Mouse (Mus musculus) embryonic facial prominence, embryonic 12.5 days (tissue): Measurements from ENCODE around the gene Dock9. TPM values are rescaled to one million over a fixed set of nuclear protein-coding genes. Genes with fewer than 3 reads are reported as not detected.
"Not testable (repeated sequence)": the region's sequence is repeated elsewhere in the genome, so short reads cannot be mapped to it uniquely, and the experiment has no call there.

Experiments used
- ATAC-seq: fragments of 200-750 bp; cut with Nextera tagmentation; 2 replicates; pipeline ENCODE4 v1.8.0; 2017; ENCODE audit not compliant: insufficient number of reproducible peaks, insufficient read depth, low FRiP score, low TSS enrichment
- H3K27ac ChIP-seq: fragments of 300-500 bp; sonication (generic); 2 replicates; pipeline ENCODE4 v1.5.1; 2016; ENCODE audit warnings: mild to moderate bottlenecking
- H3K27me3 ChIP-seq: fragments of 300-500 bp; sonication (generic); 2 replicates; pipeline ENCODE4 v1.6.1; 2016; ENCODE audit warnings: mild to moderate bottlenecking, moderate library complexity
- H3K36me3 ChIP-seq: fragments of 300-500 bp; sonication (generic); 2 replicates; pipeline ENCODE4 v1.6.1; 2016; ENCODE audit warnings: mild to moderate bottlenecking
- H3K4me1 ChIP-seq: fragments of 300-500 bp; sonication (generic); 2 replicates; pipeline ENCODE4 v1.6.1; 2016
- H3K4me2 ChIP-seq: fragments of 300-500 bp; sonication (generic); replicated peaks from 2 replicates; pipeline ENCODE4 v1.6.1; 2016; ENCODE audit warnings: mild to moderate bottlenecking, moderate library complexity
- H3K4me3 ChIP-seq: fragments of 300-500 bp; sonication (generic); 2 replicates; pipeline ENCODE4 v1.5.1; 2016; ENCODE audit warnings: mild to moderate bottlenecking
- H3K9ac ChIP-seq: fragments of 300-500 bp; sonication (generic); 2 replicates; pipeline ENCODE4 v1.6.1; 2016; ENCODE audit warnings: mild to moderate bottlenecking, moderate library complexity
- H3K9me3 ChIP-seq: fragments of 300-500 bp; sonication (generic); 2 replicates; pipeline ENCODE4 v1.6.1; 2016; ENCODE audit warnings: mild to moderate bottlenecking, moderate library complexity
- whole genome bisulfite sequencing: fragments of 180-500 bp; shearing (Covaris S2); methylation state at CpG from one replicate; pipeline ENCODE4 v1.1.7; 2016; 5-methylcytosine and 5-hydroxymethylcytosine counted together
- polyA plus RNA-seq: library from polyadenylated mRNA; unstranded; fragments of >200 nt; fragmentation: Nextera tagmentation; extraction: Ambion mirVana; gene quantifications from 2 replicates; pipeline ENCODE4 v1.2.1, GENCODE M21; 2016

The Dock9 gene
- polyA plus RNA-seq, 1 experiment from 2014 or later, result 5.8 TPM

- no peak overlapping the region for H3K4me3 ChIP-seq
- ATAC-seq, result no peak
- H3K4me2 ChIP-seq, result no peak overlapping the region
- H3K27ac ChIP-seq, result no peak overlapping the region
- peaks cover 1% of the 10 kb centered on the region; the same call in 1 of the 2 replicates for H3K4me1 ChIP-seq
- no peaks in the 10 kb centered on the region for H3K9me3 ChIP-seq
- H3K27me3 ChIP-seq, result no peaks in the 10 kb centered on the region
- WGBS, result 19% methylated on average over 8 of the region's 8 CpGs
- no peaks in the 10 kb centered on the region for H3K36me3 ChIP-seq
- H3K9ac ChIP-seq, result no peak overlapping the region
These were observed 65.4 kb downstream of the Dock9 start for GRCm38 (mm10) chr14:121732196-121732595.

- Histone ChIP-seq H3K9me3 (no peaks in the 10 kb centered on the region), H3K4me3 (no peak overlapping the region), H3K27me3 (no peaks in the 10 kb centered on the region), H3K9ac (no peak overlapping the region), H3K27ac (no peak overlapping the region), H3K4me1 (no peaks in the 10 kb centered on the region), H3K36me3 (no peaks in the 10 kb centered on the region), H3K4me2 (no peak overlapping the region)
- WGBS, result 10% methylated on average over 5 of the region's 6 CpGs
- ATAC-seq, result peak; percentile 65
These were observed 65.9 kb downstream of the Dock9 start for GRCm38 (mm10) chr14:121731688-121732168.

GRCm38 (mm10) chr14:121730966-121731365 lies 66.7 kb downstream of the Dock9 start:
- ATAC-seq, result no peak
- no peaks in the 10 kb centered on the region for H3K9me3 ChIP-seq
- no peak overlapping the region for H3K4me3 ChIP-seq
- H3K27ac ChIP-seq, result no peak overlapping the region
- no peaks in the 10 kb centered on the region for H3K27me3 ChIP-seq
- no peak overlapping the region for H3K4me2 ChIP-seq
- H3K4me1 ChIP-seq, result no peaks in the 10 kb centered on the region
- WGBS, result 77% methylated on average over 3 of the region's 3 CpGs
- H3K9ac ChIP-seq, result no peak overlapping the region
- no peaks in the 10 kb centered on the region for H3K36me3 ChIP-seq

DNA sequence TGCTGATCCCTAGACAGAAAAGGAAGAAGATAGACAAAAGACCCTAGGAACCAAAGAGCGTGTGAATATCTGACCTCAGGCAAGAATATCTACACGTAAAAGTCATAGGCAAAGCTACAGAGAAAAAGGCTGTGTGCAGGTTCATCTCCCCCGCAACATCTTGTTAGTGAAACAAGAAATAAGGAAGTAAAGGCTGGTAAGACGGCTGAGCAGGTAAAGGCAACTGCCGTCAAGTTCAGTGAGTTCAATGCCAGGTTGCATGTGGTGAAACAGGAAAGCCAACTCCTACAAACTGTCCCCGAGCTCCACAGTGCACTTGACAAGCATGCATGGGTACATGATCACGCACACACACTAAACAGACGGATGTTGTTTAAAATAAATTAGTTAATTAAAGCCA lies 69.6 kb downstream of the Dock9 start:
- Histone ChIP-seq H3K4me2 (no peak overlapping the region), H3K9me3 (no peaks in the 10 kb centered on the region), H3K27me3 (no peaks in the 10 kb centered on the region), H3K27ac (no peak overlapping the region), H3K4me3 (no peak overlapping the region), H3K4me1 (peaks cover 3% of the 10 kb centered on the region; the same call in 1 of the 2 replicates), H3K9ac (no peak overlapping the region), H3K36me3 (no peaks in the 10 kb centered on the region)
- 51% methylated on average over 8 of the region's 8 CpGs for WGBS
- no peak for ATAC-seq

DNA sequence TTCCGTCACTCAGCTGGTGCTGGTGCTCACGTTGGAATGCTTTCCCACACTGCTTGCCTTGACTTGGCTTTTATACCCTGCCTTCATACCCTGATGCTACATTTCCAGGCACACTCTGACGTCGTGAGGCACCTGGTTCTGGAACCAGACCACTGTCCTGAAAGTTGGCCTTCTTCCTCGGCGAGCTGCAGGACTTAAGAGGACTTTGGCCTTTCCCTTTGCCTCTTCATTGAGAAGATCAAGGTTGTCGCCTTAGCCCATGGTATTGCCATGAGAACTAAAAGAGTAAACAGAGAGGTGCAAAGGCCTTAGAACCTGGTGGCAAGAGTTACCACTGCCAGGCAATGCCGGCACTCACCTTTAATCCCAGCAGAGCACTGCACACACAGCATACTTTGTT lies 73.1 kb downstream of the Dock9 start:
- Histone ChIP-seq H3K9me3 (no peaks in the 10 kb centered on the region), H3K4me2 (no peak overlapping the region), H3K9ac (no peak overlapping the region), H3K27me3 (no peaks in the 10 kb centered on the region), H3K4me1 (peaks cover 10% of the 10 kb centered on the region; the same call in 1 of the 2 replicates), H3K36me3 (no peaks in the 10 kb centered on the region), H3K4me3 (no peak overlapping the region), H3K27ac (no peak overlapping the region)
- no peak for ATAC-seq
- 87% methylated on average over 8 of the region's 8 CpGs for WGBS

DNA sequence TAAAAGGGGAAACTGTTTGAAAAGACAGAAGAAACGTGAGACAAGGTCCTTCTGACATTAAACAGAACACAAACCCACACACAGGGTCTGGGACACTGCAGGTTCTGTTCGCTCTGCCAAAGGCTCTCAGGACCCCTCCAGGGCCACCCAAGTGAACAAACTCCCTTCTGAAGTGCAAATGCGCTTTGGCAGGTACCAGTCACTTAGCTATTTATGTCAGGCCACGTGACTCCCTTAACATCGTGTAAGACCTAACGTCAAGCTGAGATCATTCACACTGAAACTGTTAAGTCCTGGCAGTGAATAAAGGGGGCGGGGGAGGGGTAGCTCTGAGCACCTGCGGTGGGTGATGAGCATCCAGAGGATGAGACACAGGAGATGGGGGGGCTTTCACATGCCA lies 74.9 kb downstream of the Dock9 start:
- ATAC-seq, result no peak

DNA sequence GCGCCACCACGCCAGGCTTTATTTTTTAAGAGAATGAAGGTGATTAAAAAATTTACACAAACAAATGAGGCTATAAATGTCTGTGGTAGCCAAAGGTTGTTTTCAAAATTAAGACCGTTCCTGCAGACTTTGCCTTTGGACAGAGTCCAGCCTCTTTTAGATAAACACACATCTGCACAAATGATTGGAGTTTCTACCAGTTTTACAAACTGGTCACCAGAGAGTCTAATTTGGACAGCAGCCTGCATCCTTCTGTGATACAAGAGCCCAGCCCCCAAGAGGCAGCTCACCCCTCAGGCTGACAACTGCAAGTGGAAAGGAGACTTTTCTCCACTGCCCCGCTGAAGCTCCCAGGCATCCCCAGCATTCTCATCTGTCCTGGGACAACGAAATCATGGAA lies 76.2 kb downstream of the Dock9 start:
- Histone ChIP-seq H3K4me2 (no peak overlapping the region), H3K9me3 (no peaks in the 10 kb centered on the region), H3K9ac (no peak overlapping the region), H3K36me3 (no peaks in the 10 kb centered on the region), H3K4me1 (peaks cover 10% of the 10 kb centered on the region; the same call in 1 of the 2 replicates), H3K4me3 (no peak overlapping the region), H3K27me3 (no peaks in the 10 kb centered on the region), H3K27ac (no peak overlapping the region)
- ATAC-seq, result no peak
- WGBS, result 70% methylated on average over 5 of the region's 5 CpGs

More for the DNA sequence above, 74.9 kb downstream of the Dock9 start:
- no peaks in the 10 kb centered on the region for H3K9me3 ChIP-seq
- H3K27me3 ChIP-seq, result no peaks in the 10 kb centered on the region
- no peak overlapping the region for H3K4me3 ChIP-seq
- WGBS, result 15% methylated on average over 8 of the region's 8 CpGs
- H3K36me3 ChIP-seq, result no peaks in the 10 kb centered on the region
- peaks cover 10% of the 10 kb centered on the region; the same call in 1 of the 2 replicates for H3K4me1 ChIP-seq
- no peak overlapping the region for H3K4me2 ChIP-seq
- H3K27ac ChIP-seq, result no peak overlapping the region
- H3K9ac ChIP-seq, result no peak overlapping the region

DNA sequence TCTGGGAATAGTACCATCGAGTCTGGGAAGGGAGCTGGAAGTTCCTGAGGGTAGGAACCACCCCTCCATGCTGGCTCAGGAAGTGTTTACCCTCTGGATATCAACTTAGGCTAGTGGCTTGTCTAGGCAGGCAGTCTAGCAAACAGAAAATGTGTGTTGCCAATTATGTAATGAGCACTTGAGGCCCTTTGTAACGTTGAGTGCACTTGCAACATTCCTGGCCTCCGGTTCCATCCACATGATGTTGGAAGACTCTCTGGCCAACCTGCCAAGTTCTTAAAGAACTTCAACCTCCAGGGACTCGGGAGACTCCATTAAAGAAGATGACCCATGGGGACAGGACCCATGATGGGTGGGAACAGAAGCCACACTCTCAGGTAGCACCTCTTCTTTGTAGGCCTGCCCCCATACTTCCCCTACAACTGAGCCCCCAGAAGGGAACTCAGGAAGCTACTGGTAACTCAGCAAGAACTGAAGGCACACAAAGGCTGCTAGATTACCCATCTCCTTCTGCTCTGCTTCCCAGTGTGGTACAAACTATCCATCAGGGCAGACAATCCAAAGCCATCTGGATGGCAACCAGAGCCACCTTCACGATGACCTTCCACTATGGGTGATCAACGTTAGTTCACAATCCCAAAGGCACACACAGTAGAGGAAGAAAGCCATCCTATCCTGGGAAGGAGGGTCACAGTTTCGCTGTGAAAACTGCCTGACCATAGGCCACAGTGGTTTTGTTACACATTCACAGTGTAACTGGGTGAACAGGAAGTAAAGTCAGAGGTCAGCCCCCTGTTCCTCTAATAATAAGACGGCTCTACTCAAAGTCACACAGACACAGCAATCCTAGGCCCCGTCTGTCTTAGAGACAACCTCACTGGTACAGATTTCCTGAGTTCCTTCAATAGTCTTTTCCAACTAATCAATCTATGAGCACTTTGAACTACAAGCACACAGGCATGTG lies 77.7 kb downstream of the Dock9 start:
- no peak overlapping the region for H3K27ac ChIP-seq
- H3K4me2 ChIP-seq, result no peak overlapping the region
- WGBS, result 64% methylated on average over 9 of the region's 9 CpGs
- peaks cover 10% of the 10 kb centered on the region; the same call in 1 of the 2 replicates for H3K4me1 ChIP-seq
- ATAC-seq, result no peak
- no peaks in the 10 kb centered on the region for H3K36me3 ChIP-seq
- no peak overlapping the region for H3K4me3 ChIP-seq
- H3K9me3 ChIP-seq, result no peaks in the 10 kb centered on the region
- H3K27me3 ChIP-seq, result no peaks in the 10 kb centered on the region
- no peak overlapping the region for H3K9ac ChIP-seq

- H3K9me3 ChIP-seq, H3K4me2 ChIP-seq, H3K27ac ChIP-seq, H3K36me3 ChIP-seq, H3K4me3 ChIP-seq, H3K9ac ChIP-seq, H3K27me3 ChIP-seq, ATAC-seq: not testable (repeated sequence)
- H3K4me1 ChIP-seq, result peaks cover 23% of the 10 kb centered on the region
- 91% methylated on average over 3 of the region's 3 CpGs for WGBS
These were observed 82.8 kb downstream of the Dock9 start for GRCm38 (mm10) chr14:121714799-121715198.

DNA sequence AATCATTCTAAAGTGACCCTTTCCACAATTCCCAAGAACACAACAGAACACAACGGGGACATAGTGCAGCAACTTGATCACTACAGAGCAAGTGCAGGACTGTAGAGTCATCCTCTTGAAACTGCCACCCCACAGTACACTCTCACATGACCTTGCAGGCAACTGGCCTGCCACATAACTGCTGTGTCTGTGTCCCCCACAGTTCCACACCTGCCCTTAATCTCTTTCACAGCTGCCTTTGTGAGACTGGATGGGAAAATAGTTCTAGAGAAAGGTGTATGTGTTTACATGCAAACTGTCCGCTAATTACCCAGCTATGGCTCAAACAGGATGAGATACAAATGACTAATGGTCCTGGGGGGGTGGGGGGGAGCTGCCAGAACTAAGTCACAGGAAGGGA lies 83.4 kb downstream of the Dock9 start:
- H3K9ac ChIP-seq, result no peak overlapping the region
- H3K4me2 ChIP-seq, result no peak overlapping the region
- H3K4me3 ChIP-seq, result no peak overlapping the region
- ATAC-seq, result no peak
- no peaks in the 10 kb centered on the region for H3K9me3 ChIP-seq
- no peaks in the 10 kb centered on the region for H3K36me3 ChIP-seq
- peaks cover 23% of the 10 kb centered on the region for H3K4me1 ChIP-seq
- WGBS, result 62% methylated on average over 2 of the region's 2 CpGs
- H3K27ac ChIP-seq, result no peak overlapping the region
- H3K27me3 ChIP-seq, result no peaks in the 10 kb centered on the region

DNA sequence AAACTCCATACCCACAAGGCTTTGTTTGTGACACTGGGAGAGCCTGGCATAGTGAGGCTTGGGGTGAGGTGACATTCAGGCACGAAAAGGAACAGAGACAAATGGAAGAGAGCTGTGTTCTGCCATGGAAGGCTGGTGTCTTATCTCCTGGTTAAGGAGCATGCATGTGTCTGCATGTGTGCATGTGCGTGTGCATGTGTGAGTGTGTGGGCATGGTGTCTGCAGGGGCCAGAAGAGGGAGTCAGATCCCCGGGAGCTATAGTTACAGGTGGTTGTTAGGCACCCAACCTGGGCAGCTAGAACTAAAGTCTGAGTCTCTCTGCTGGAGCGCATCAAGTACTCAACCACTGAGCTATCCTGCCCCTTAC lies 83.8 kb downstream of the Dock9 start:
- Histone ChIP-seq H3K9me3 (no peaks in the 10 kb centered on the region), H3K27ac (peak overlapping the region; percentile 56; the same call in 1 of the 2 replicates), H3K4me1 (peaks cover 23% of the 10 kb centered on the region), H3K36me3 (no peaks in the 10 kb centered on the region), H3K4me3 (no peak overlapping the region), H3K27me3 (no peaks in the 10 kb centered on the region), H3K4me2 (no peak overlapping the region), H3K9ac (no peak overlapping the region)
- no peak for ATAC-seq
- 41% methylated on average over 4 of the region's 4 CpGs for WGBS
